Mouse (Mus musculus): ENCODE data around the gene Gm20441. TPM values are rescaled to one million over a fixed set of nuclear protein-coding genes. Genes with fewer than 3 reads are reported as not detected.

Gene Gm20441
- polyA plus RNA-seq, 1 experiment from 2014 or later = not detected

GRCm38 (mm10) chr10:75766856-75767255 lies 13.9 kb downstream of the Gm20441 start:
- Histone ChIP-seq H3K9me3 (ENCODE audit: control insufficient read depth, low read length) (no peaks in the 10 kb centered on the region), H3K9ac (replicated peaks; ENCODE audit: low read depth, low read length) (no peak overlapping the region), H3K27ac (ENCODE audit: low read length) (no peak overlapping the region), H3K4me1 (replicated peaks; ENCODE audit: control insufficient read depth, insufficient read depth, low read length) (peaks cover 16% of the 10 kb centered on the region), H3K4me2 (ENCODE audit: low read length) (no peak overlapping the region), H3K36me3 (ENCODE audit: control insufficient read depth, insufficient read depth) (no peaks in the 10 kb centered on the region), H3K27me3 (replicated peaks; ENCODE audit: control insufficient read depth, insufficient read depth, low read length) (no peaks in the 10 kb centered on the region), H3K4me3 (replicated peaks; ENCODE audit: low read length) (no peak overlapping the region)
- no peak for ATAC-seq
- 91% methylated on average over 6 of the region's 6 CpGs for WGBS

GRCm38 (mm10) chr10:75764519-75765473 lies 16.0 kb downstream of the Gm20441 start:
- Histone ChIP-seq H3K4me2 (ENCODE audit: low read length) (peak overlapping the region; percentile 78), H3K27me3 (replicated peaks; ENCODE audit: control insufficient read depth, insufficient read depth, low read length) (no peaks in the 10 kb centered on the region), H3K9me3 (ENCODE audit: control insufficient read depth, low read length) (no peaks in the 10 kb centered on the region), H3K4me3 (replicated peaks; ENCODE audit: low read length) (peak overlapping the region; percentile 89), H3K4me1 (replicated peaks; ENCODE audit: control insufficient read depth, insufficient read depth, low read length) (peaks cover 16% of the 10 kb centered on the region), H3K9ac (replicated peaks; ENCODE audit: low read depth, low read length) (peak overlapping the region; percentile 40), H3K27ac (ENCODE audit: low read length) (peak overlapping the region; percentile 62), H3K36me3 (ENCODE audit: control insufficient read depth, insufficient read depth) (no peaks in the 10 kb centered on the region)
- peak; percentile 34 for ATAC-seq
- 1% methylated on average over 27 of the region's 27 CpGs for WGBS

- H3K4me2 ChIP-seq (ENCODE audit: low read length) = peak within 1 kb of the TSS; percentile 94
- WGBS = under 1% methylated on average over 61 of the region's 61 CpGs
- no peaks in the 10 kb centered on the region for H3K27me3 ChIP-seq (replicated peaks; ENCODE audit: control insufficient read depth, insufficient read depth, low read length)
- H3K4me1 ChIP-seq (replicated peaks; ENCODE audit: control insufficient read depth, insufficient read depth, low read length) = peaks cover 16% of the 10 kb centered on the region
- H3K36me3 ChIP-seq (ENCODE audit: control insufficient read depth, insufficient read depth) = no peaks in the 10 kb centered on the region
- H3K9ac ChIP-seq (replicated peaks; ENCODE audit: low read depth, low read length) = peak within 1 kb of the TSS; percentile 86
- peak within 1 kb of the TSS; percentile 67 for H3K27ac ChIP-seq (ENCODE audit: low read length)
- H3K9me3 ChIP-seq (ENCODE audit: control insufficient read depth, low read length) = no peaks in the 10 kb centered on the region
- ATAC-seq = peak; percentile 99
- H3K4me3 ChIP-seq (replicated peaks; ENCODE audit: low read length) = peak within 1 kb of the TSS; percentile 89
Measured at GRCm38 (mm10) chr10:75763682-75764518, 16.9 kb downstream of the Gm20441 start, which contains the start of gene Cabin1. Cabin1 (minus strand) TSS chr10:75764341.

- Histone ChIP-seq H3K4me1 (replicated peaks; ENCODE audit: control insufficient read depth, insufficient read depth, low read length) (peaks cover 16% of the 10 kb centered on the region), H3K9ac (replicated peaks; ENCODE audit: low read depth, low read length) (no peak overlapping the region), H3K4me2 (ENCODE audit: low read length) (no peak overlapping the region), H3K9me3 (ENCODE audit: control insufficient read depth, low read length) (no peaks in the 10 kb centered on the region), H3K4me3 (replicated peaks; ENCODE audit: low read length) (no peak overlapping the region), H3K27me3 (replicated peaks; ENCODE audit: control insufficient read depth, insufficient read depth, low read length) (no peaks in the 10 kb centered on the region), H3K36me3 (ENCODE audit: control insufficient read depth, insufficient read depth) (no peaks in the 10 kb centered on the region), H3K27ac (ENCODE audit: low read length) (no peak overlapping the region)
- 97% methylated on average over 3 of the region's 3 CpGs for WGBS
- ATAC-seq = no peak
Measured at GRCm38 (mm10) chr10:75762413-75762812, 18.3 kb downstream of the Gm20441 start.

GRCm38 (mm10) chr10:75760311-75760710 lies 20.4 kb downstream of the Gm20441 start:
- ATAC-seq = no peak
- no peaks in the 10 kb centered on the region for H3K9me3 ChIP-seq (ENCODE audit: control insufficient read depth, low read length)
- H3K4me3 ChIP-seq (replicated peaks; ENCODE audit: low read length) = no peak overlapping the region
- H3K4me1 ChIP-seq (replicated peaks; ENCODE audit: control insufficient read depth, insufficient read depth, low read length) = peaks cover 16% of the 10 kb centered on the region
- H3K27ac ChIP-seq (ENCODE audit: low read length) = no peak overlapping the region
- no peak overlapping the region for H3K4me2 ChIP-seq (ENCODE audit: low read length)
- H3K36me3 ChIP-seq (ENCODE audit: control insufficient read depth, insufficient read depth) = no peaks in the 10 kb centered on the region
- WGBS = 97% methylated on average over 3 of the region's 3 CpGs
- no peak overlapping the region for H3K9ac ChIP-seq (replicated peaks; ENCODE audit: low read depth, low read length)
- H3K27me3 ChIP-seq (replicated peaks; ENCODE audit: control insufficient read depth, insufficient read depth, low read length) = no peaks in the 10 kb centered on the region

- H3K27ac ChIP-seq (ENCODE audit: low read length) = no peak overlapping the region
- no peak for ATAC-seq
- no peak overlapping the region for H3K4me3 ChIP-seq (replicated peaks; ENCODE audit: low read length)
- H3K9me3 ChIP-seq (ENCODE audit: control insufficient read depth, low read length) = no peaks in the 10 kb centered on the region
- 96% methylated on average over 11 of the region's 11 CpGs for WGBS
- no peaks in the 10 kb centered on the region for H3K4me1 ChIP-seq (replicated peaks; ENCODE audit: control insufficient read depth, insufficient read depth, low read length)
- H3K9ac ChIP-seq (replicated peaks; ENCODE audit: low read depth, low read length) = no peak overlapping the region
- no peak overlapping the region for H3K4me2 ChIP-seq (ENCODE audit: low read length)
- H3K27me3 ChIP-seq (replicated peaks; ENCODE audit: control insufficient read depth, insufficient read depth, low read length) = no peaks in the 10 kb centered on the region
- H3K36me3 ChIP-seq (ENCODE audit: control insufficient read depth, insufficient read depth) = peaks cover 18% of the 10 kb centered on the region
Measured at GRCm38 (mm10) chr10:75756719-75757118, 24.0 kb downstream of the Gm20441 start.

GRCm38 (mm10) chr10:75744017-75744416 lies 36.7 kb downstream of the Gm20441 start:
- Histone ChIP-seq H3K9ac (replicated peaks; ENCODE audit: low read depth, low read length) (no peak overlapping the region), H3K4me3 (replicated peaks; ENCODE audit: low read length) (no peak overlapping the region), H3K4me2 (ENCODE audit: low read length) (no peak overlapping the region), H3K36me3 (ENCODE audit: control insufficient read depth, insufficient read depth) (peaks cover 20% of the 10 kb centered on the region), H3K4me1 (replicated peaks; ENCODE audit: control insufficient read depth, insufficient read depth, low read length) (peaks cover 10% of the 10 kb centered on the region), H3K9me3 (ENCODE audit: control insufficient read depth, low read length) (no peaks in the 10 kb centered on the region), H3K27me3 (replicated peaks; ENCODE audit: control insufficient read depth, insufficient read depth, low read length) (no peaks in the 10 kb centered on the region), H3K27ac (ENCODE audit: low read length) (peak overlapping the region; percentile 77)
- WGBS = 43% methylated on average over 3 of the region's 3 CpGs
- ATAC-seq = peak; percentile 93

- no peak overlapping the region for H3K9ac ChIP-seq (replicated peaks; ENCODE audit: low read depth, low read length)
- H3K4me1 ChIP-seq (replicated peaks; ENCODE audit: control insufficient read depth, insufficient read depth, low read length) = peaks cover 10% of the 10 kb centered on the region
- 74% methylated on average over 12 of the region's 12 CpGs for WGBS
- no peaks in the 10 kb centered on the region for H3K9me3 ChIP-seq (ENCODE audit: control insufficient read depth, low read length)
- H3K4me2 ChIP-seq (ENCODE audit: low read length) = no peak overlapping the region
- H3K27me3 ChIP-seq (replicated peaks; ENCODE audit: control insufficient read depth, insufficient read depth, low read length) = no peaks in the 10 kb centered on the region
- peak; percentile 52 for ATAC-seq
- H3K36me3 ChIP-seq (ENCODE audit: control insufficient read depth, insufficient read depth) = peaks cover 24% of the 10 kb centered on the region
- peak overlapping the region; percentile 73 for H3K27ac ChIP-seq (ENCODE audit: low read length)
- H3K4me3 ChIP-seq (replicated peaks; ENCODE audit: low read length) = no peak overlapping the region
Measured at GRCm38 (mm10) chr10:75743369-75743768, 37.4 kb downstream of the Gm20441 start.

GRCm38 (mm10) chr10:75740866-75741265 lies 39.9 kb downstream of the Gm20441 start:
- Histone ChIP-seq H3K9me3 (ENCODE audit: control insufficient read depth, low read length) (no peaks in the 10 kb centered on the region), H3K27ac (ENCODE audit: low read length) (no peak overlapping the region), H3K27me3 (replicated peaks; ENCODE audit: control insufficient read depth, insufficient read depth, low read length) (no peaks in the 10 kb centered on the region), H3K4me2 (ENCODE audit: low read length) (no peak overlapping the region), H3K4me1 (replicated peaks; ENCODE audit: control insufficient read depth, insufficient read depth, low read length) (peaks cover 10% of the 10 kb centered on the region), H3K9ac (replicated peaks; ENCODE audit: low read depth, low read length) (no peak overlapping the region), H3K4me3 (replicated peaks; ENCODE audit: low read length) (no peak overlapping the region), H3K36me3 (ENCODE audit: control insufficient read depth, insufficient read depth) (peaks cover 19% of the 10 kb centered on the region; the same call in 1 of the 2 replicates)
- no peak for ATAC-seq
- WGBS = 94% methylated on average over 3 of the region's 3 CpGs

Measured in forebrain, embryonic 16.5 days (tissue).